Mouse (Mus musculus): ENCODE results near the gene 5330417C22Rik. TPM values are rescaled to one million over a fixed set of nuclear protein-coding genes. Genes with fewer than 3 reads are reported as not detected.
A peak's percentile ranks its signal among the peaks of the same experiment; 100 is the strongest.

Gene 5330417C22Rik
- polyA plus RNA-seq, 1 experiment from 2014 or later: 2.8 TPM

DNA sequence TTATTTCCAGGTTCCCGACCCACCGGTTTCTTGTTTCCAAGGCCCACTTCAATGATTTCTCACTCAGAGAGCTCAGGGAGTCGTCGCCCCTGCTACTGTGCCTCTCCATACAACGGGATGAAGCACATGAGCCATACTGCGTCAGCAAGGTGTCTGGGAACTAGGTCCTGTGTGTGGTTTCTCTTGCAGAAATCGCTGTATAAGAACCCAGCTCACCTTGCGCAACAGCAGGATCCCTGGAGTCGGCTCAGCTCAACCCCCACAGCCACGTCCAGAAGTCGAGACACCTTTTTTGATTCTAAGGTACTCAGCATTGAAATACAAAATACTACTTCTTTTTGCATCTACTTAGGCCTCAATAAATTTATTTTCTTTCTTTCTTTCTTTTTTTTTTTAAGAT is 6.0 kb upstream of the 5330417C22Rik start:
- Histone ChIP-seq H3K27ac (ENCODE audit: low read depth, low read length) (no peak overlapping the region), H3K4me2 (ENCODE audit: low read depth, low read length, severe bottlenecking) (no peak overlapping the region), H3K9me3 (ENCODE audit: control insufficient read depth, low read length) (no peaks in the 10 kb centered on the region), H3K4me1 (replicated peaks; ENCODE audit: control insufficient read depth, insufficient read depth, low read length) (no peaks in the 10 kb centered on the region), H3K4me3 (ENCODE audit: low read depth, low read length) (no peak overlapping the region), H3K9ac (ENCODE audit: low read length) (no peak overlapping the region), H3K27me3 (ENCODE audit: control insufficient read depth, insufficient read depth, low read length) (no peaks in the 10 kb centered on the region), H3K36me3 (ENCODE audit: control insufficient read depth, insufficient read depth, low read length) (no peaks in the 10 kb centered on the region)
- no peak for ATAC-seq (replicated peaks; ENCODE audit: low FRiP score)
- no peak for DNase-seq (ENCODE audit: low spot score)
- WGBS: 86% methylated on average over 11 of the region's 11 CpGs

DNA sequence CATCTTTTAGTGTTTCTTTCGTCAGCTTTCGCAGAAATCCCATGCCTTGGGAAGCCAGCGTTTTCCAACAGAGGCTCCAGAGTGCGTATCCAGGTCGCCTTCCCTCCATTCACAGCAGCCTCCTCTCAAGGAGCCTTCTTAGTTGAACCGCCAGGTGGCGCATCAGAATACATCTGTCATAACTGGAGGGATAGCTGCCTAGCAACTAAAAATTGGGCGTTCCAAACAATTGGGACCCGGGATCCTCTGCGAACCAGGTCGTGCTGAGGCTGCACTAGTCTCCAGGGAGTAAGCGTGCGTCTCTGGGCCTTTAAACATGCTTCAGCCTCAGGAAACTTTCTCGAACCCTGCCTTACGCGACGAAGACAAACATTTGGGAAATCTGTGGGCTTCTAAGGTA is 967 bp upstream of the 5330417C22Rik start:
- H3K9me3 ChIP-seq (ENCODE audit: control insufficient read depth, low read length): no peaks in the 10 kb centered on the region
- 6% methylated on average over 17 of the region's 17 CpGs for WGBS
- H3K27me3 ChIP-seq (ENCODE audit: control insufficient read depth, insufficient read depth, low read length): peaks cover 8% of the 10 kb centered on the region
- no peaks in the 10 kb centered on the region; the same call in 1 of the 2 replicates for H3K4me1 ChIP-seq (replicated peaks; ENCODE audit: control insufficient read depth, insufficient read depth, low read length)
- H3K27ac ChIP-seq (ENCODE audit: low read depth, low read length): no peak overlapping the region
- H3K4me2 ChIP-seq (ENCODE audit: low read depth, low read length, severe bottlenecking): peak overlapping the region; percentile 38
- DNase-seq (ENCODE audit: low spot score): peak; percentile 90
- H3K36me3 ChIP-seq (ENCODE audit: control insufficient read depth, insufficient read depth, low read length): no peaks in the 10 kb centered on the region
- H3K9ac ChIP-seq (ENCODE audit: low read length): no peak overlapping the region
- H3K4me3 ChIP-seq (ENCODE audit: low read depth, low read length): no peak overlapping the region
- ATAC-seq (replicated peaks; ENCODE audit: low FRiP score): peak; percentile 82

DNA sequence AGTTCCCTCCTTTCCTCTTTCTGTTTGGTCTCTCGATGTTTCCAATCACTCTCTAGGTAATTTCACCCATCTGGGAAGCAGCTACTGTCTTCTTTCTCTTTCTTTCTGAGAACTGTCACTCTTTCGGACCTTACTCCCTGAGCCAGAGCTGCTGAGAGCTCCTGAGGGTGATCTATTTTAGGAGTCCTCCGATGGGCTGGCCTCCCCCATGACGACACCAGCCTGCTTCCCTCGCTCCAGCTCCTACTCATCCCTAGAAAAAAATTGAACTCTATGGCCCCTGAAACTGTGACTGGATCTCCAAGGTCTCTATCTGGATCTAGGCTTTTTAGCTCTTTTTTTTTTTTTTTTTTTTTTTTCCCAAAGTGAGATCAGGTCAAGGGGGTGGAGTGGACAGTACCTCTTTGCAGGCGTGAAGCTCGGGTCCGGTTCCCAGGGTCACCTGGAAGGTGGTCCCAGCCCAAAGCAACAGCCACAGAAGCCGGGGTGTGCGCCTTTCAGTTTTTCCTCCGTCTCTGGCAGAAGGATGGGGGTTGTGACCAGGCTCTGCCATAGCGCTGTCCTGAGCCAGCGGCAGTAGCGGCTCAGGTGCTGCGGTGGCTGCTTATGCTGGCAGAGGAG is 330 bp downstream of the 5330417C22Rik start:
- Histone ChIP-seq H3K4me3 (ENCODE audit: low read depth, low read length) (peak overlapping the region; percentile 47), H3K4me1 (replicated peaks; ENCODE audit: control insufficient read depth, insufficient read depth, low read length) (no peaks in the 10 kb centered on the region; the same call in 1 of the 2 replicates), H3K9me3 (ENCODE audit: control insufficient read depth, low read length) (no peaks in the 10 kb centered on the region), H3K27me3 (ENCODE audit: control insufficient read depth, insufficient read depth, low read length) (peaks cover 8% of the 10 kb centered on the region), H3K27ac (ENCODE audit: low read depth, low read length) (no peak overlapping the region), H3K4me2 (ENCODE audit: low read depth, low read length, severe bottlenecking) (peak overlapping the region; percentile 93), H3K36me3 (ENCODE audit: control insufficient read depth, insufficient read depth, low read length) (no peaks in the 10 kb centered on the region), H3K9ac (ENCODE audit: low read length) (peak overlapping the region; percentile 35; the same call in 1 of the 2 replicates)
- no peak for ATAC-seq (replicated peaks; ENCODE audit: low FRiP score)
- 6% methylated on average over 15 of the region's 15 CpGs for WGBS
- DNase-seq (ENCODE audit: low spot score): peak; percentile 59

DNA sequence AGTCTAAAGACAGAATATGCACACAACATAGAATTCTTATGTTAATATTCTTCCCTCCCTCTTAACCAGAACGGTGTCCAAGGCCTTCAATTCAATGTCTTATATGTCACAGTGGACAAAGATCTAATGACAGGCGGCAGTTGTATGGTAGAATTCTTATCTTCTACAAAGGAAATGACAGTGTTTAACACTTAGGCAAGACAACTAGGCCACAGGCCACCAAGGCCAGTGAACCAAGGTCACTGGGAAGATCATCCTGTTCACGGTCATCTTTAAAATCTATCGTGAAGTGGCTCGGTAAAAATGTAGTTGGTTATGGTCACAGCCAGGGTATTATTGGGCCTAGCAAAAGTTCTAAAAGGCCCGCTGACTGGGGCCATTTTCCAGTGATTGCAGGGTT is 2.4 kb downstream of the 5330417C22Rik start, which contains the start of gene 1700013F07Rik:
TSS of gene 1700013F07Rik (plus strand) at position 200 of the 400 bp plus-strand sequence.
- no peak within 1 kb of the TSS for H3K27ac ChIP-seq (ENCODE audit: low read depth, low read length)
- H3K9ac ChIP-seq (ENCODE audit: low read length): no peak within 1 kb of the TSS
- H3K27me3 ChIP-seq (ENCODE audit: control insufficient read depth, insufficient read depth, low read length): peaks cover 8% of the 10 kb centered on the region
- WGBS: 90% methylated on average over 6 of the region's 6 CpGs
- no peaks in the 10 kb centered on the region for H3K9me3 ChIP-seq (ENCODE audit: control insufficient read depth, low read length)
- no peaks in the 10 kb centered on the region for H3K36me3 ChIP-seq (ENCODE audit: control insufficient read depth, insufficient read depth, low read length)
- H3K4me1 ChIP-seq (replicated peaks; ENCODE audit: control insufficient read depth, insufficient read depth, low read length): no peaks in the 10 kb centered on the region; the same call in 1 of the 2 replicates
- no peak within 1 kb of the TSS for H3K4me2 ChIP-seq (ENCODE audit: low read depth, low read length, severe bottlenecking)
- ATAC-seq (replicated peaks; ENCODE audit: low FRiP score) (no peak), DNase-seq (ENCODE audit: low spot score) (no peak)
- H3K4me3 ChIP-seq (ENCODE audit: low read depth, low read length): no peak within 1 kb of the TSS

DNA sequence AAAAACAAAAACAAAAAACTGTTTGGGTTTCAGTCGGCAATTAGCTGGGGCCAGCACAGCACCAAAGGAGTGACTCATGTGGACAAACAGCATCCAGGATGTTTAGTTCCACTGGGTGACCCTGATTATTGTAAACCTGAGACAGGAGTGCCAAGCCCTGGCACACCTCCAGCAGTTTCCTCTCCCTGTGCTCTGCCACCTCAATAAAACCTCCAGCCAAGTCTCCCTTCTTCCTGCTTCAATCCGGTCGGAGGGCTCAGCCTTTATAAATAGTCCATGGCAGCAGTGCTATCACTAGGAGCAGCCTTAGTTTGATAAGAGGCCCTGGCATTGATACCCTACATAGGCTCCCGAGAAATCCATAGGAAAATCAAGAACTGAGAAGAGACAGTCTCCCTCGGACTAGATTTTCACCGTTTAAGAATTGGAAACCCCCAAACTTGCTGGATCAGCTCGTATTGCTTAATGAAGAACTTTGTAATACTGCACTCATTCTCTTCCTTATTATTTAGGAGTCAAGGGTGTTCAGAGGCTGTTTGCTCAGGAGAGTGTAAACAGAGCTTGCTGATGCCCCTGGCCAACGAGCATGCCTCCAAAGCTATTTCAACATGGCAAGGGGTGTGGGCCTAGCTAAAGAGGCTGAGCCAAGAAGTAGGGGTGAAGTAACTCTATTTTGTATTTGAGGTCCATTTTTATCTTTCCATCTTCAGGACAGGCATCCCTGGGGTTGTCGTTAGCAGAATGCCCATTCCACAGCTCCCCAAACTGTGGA is 3.0 kb downstream of the 5330417C22Rik start:
- Histone ChIP-seq H3K4me3 (ENCODE audit: low read depth, low read length) (no peak overlapping the region), H3K27me3 (ENCODE audit: control insufficient read depth, insufficient read depth, low read length) (peaks cover 8% of the 10 kb centered on the region), H3K27ac (ENCODE audit: low read depth, low read length) (no peak overlapping the region), H3K9me3 (ENCODE audit: control insufficient read depth, low read length) (no peaks in the 10 kb centered on the region), H3K4me1 (replicated peaks; ENCODE audit: control insufficient read depth, insufficient read depth, low read length) (no peaks in the 10 kb centered on the region; the same call in 1 of the 2 replicates), H3K9ac (ENCODE audit: low read length) (no peak overlapping the region), H3K36me3 (ENCODE audit: control insufficient read depth, insufficient read depth, low read length) (no peaks in the 10 kb centered on the region), H3K4me2 (ENCODE audit: low read depth, low read length, severe bottlenecking) (no peak overlapping the region)
- ATAC-seq (replicated peaks; ENCODE audit: low FRiP score) (no peak), DNase-seq (ENCODE audit: low spot score) (no peak)
- 82% methylated on average over 9 of the region's 9 CpGs for WGBS

DNA sequence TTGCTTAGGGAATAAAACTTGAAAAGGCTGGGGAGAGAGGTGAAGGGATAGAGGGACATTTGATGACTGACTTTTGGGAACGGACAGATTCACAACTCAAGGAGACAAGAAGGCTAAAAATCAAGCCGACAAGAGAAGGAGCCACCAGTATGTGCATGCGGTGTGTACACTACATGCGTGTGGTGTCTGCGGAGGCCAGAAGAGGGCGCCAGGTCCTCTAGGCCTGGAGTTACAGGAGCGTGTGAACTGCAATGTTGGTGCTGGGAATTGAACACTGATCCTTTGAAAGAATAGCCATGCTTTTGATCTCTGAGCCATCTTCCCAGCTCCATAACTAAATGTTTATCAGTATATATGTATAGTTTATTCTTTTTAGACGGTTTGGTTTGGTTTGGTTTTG is 7.8 kb downstream of the 5330417C22Rik start:
- H3K36me3 ChIP-seq (ENCODE audit: control insufficient read depth, insufficient read depth, low read length): no peaks in the 10 kb centered on the region
- no peak overlapping the region for H3K9ac ChIP-seq (ENCODE audit: low read length)
- no peak overlapping the region for H3K4me3 ChIP-seq (ENCODE audit: low read depth, low read length)
- ATAC-seq (replicated peaks; ENCODE audit: low FRiP score): no peak
- H3K27me3 ChIP-seq (ENCODE audit: control insufficient read depth, insufficient read depth, low read length): no peaks in the 10 kb centered on the region
- no peak overlapping the region for H3K27ac ChIP-seq (ENCODE audit: low read depth, low read length)
- H3K9me3 ChIP-seq (ENCODE audit: control insufficient read depth, low read length): no peaks in the 10 kb centered on the region
- H3K4me1 ChIP-seq (replicated peaks; ENCODE audit: control insufficient read depth, insufficient read depth, low read length): no peaks in the 10 kb centered on the region
- no peak overlapping the region for H3K4me2 ChIP-seq (ENCODE audit: low read depth, low read length, severe bottlenecking)
- 90% methylated on average over 8 of the region's 8 CpGs for WGBS
- DNase-seq (ENCODE audit: low spot score): no peak

DNA sequence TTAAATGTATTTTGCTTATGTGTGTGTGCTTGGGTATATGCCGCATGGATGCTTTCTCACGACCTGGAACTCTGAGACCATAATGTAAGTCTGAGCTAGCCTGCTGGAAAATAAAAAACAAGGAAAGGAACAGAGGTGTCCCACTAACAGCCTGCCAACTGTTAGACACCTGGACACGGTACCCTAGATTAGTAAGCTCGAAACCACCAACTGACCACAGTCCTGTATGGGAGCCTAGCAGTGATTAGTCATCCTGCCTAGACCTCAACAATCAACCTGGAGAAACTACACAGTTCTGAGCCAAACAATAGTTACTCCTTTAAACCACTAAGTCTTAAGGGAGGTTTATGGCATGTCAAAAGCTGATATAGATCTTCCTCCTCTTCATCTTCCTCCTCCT is 12.9 kb downstream of the 5330417C22Rik start:
- ATAC-seq (replicated peaks; ENCODE audit: low FRiP score) (no peak), DNase-seq (ENCODE audit: low spot score) (no peak)
- Histone ChIP-seq H3K9me3 (ENCODE audit: control insufficient read depth, low read length) (no peaks in the 10 kb centered on the region), H3K36me3 (ENCODE audit: control insufficient read depth, insufficient read depth, low read length) (no peaks in the 10 kb centered on the region), H3K4me1 (replicated peaks; ENCODE audit: control insufficient read depth, insufficient read depth, low read length) (no peaks in the 10 kb centered on the region), H3K27me3 (ENCODE audit: control insufficient read depth, insufficient read depth, low read length) (no peaks in the 10 kb centered on the region), H3K4me3 (ENCODE audit: low read depth, low read length) (no peak overlapping the region), H3K4me2 (ENCODE audit: low read depth, low read length, severe bottlenecking) (no peak overlapping the region), H3K27ac (ENCODE audit: low read depth, low read length) (no peak overlapping the region), H3K9ac (ENCODE audit: low read length) (no peak overlapping the region)
- 91% methylated on average over 4 of the region's 4 CpGs for WGBS

DNA sequence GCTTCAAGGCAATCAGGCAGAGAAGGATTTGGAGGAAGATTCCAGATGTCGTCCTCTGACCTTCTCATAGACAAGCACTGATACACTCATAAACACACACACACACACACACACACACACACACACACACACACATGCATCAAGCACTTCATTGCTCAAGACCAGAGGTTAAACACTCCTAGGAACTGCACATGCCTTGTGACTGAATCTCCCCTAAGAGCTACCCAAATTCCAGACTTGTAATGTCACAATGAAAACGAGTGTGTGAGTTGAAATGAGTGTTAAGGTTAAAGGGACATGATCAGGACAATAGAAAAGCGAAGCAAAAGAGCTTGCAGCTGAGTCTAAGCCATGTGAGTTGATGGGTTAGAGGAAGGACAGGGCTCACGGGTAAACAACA is 18.1 kb downstream of the 5330417C22Rik start:
- DNase-seq (ENCODE audit: low spot score): no peak
- Histone ChIP-seq H3K9ac (ENCODE audit: low read length) (no peak overlapping the region), H3K4me3 (ENCODE audit: low read depth, low read length) (no peak overlapping the region), H3K27ac (ENCODE audit: low read depth, low read length) (no peak overlapping the region), H3K4me1 (replicated peaks; ENCODE audit: control insufficient read depth, insufficient read depth, low read length) (no peaks in the 10 kb centered on the region), H3K36me3 (ENCODE audit: control insufficient read depth, insufficient read depth, low read length) (no peaks in the 10 kb centered on the region), H3K4me2 (ENCODE audit: low read depth, low read length, severe bottlenecking) (no peak overlapping the region), H3K9me3 (ENCODE audit: control insufficient read depth, low read length) (no peaks in the 10 kb centered on the region), H3K27me3 (ENCODE audit: control insufficient read depth, insufficient read depth, low read length) (no peaks in the 10 kb centered on the region)
- whole genome bisulfite sequencing: 62% methylated on average over 4 of the region's 4 CpGs
- no peak for ATAC-seq (replicated peaks; ENCODE audit: low FRiP score)
